Mouse (Mus musculus) liver, embryonic 14.5 days (tissue): Measurements from ENCODE around the gene Spen.

ENCODE experiments used
- CTCF ChIP-seq: IDR thresholded peaks from 2 replicates; pipeline ENCODE4 v1.5.1; 2016; ENCODE audit warnings: antibody characterized with exemption, low read depth, control low read depth
- EP300 ChIP-seq: IDR thresholded peaks from 2 replicates; pipeline ENCODE4 v1.6.1; 2016; ENCODE audit warnings: antibody characterized with exemption, low read depth

DNA sequence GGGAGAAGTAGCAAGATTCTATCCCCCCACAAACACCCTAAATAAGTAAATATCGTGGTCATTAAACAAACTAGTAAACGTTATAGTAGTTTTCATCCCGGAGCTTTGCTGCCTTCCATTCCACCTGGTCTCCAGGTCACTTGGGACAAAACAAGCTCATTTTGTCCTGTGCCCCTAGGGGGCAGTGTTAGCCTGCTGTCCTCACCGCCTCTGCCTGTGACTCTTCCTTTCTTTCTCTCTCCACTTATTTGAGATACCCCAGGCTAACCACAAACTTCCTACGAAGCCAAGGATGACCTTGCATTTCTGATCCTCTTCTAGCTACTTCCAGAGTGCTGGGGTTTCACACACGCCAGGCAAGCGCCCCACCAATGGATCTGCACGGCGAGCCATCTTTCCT lies 107.4 kb downstream of the Spen start:
- TF ChIP-seq CTCF (peak; percentile 93), EP300 (no peak)
